16 mouse cellular contexts compared by ENCODE assay signal in the genomic region with DNA sequence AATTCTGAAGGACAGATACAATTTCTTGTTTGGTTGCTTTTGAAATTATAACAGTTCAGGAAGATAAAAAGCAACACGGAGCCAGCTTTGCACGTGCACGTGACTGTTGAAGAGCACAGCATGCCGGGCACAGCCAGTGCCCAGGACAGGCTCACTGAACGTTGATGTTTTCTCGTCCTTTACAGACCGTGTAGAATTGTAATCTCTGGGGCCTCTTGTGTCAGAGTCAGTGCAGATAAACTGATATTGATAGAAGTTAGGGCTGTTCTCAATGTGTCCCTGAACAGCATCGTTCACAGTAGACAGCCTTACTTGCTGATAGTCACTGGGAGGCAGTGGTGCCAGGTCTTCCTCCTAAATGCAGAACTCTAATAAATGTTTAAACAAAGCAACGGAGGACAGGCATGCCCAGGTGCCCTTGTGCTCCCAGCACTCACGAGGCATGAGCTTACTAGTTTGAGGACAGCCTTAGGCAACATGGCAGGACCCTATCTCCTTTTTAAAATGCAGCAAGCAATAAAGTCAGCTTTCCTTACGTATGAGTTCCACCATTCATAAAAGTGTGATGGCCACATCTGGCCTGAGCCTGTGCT.
DNase-seq lines count a peak whose midpoint lies in the region; ATAC-seq lines count a peak whose summit lies in the region.
"Had no signal": no experiment of that assay in that cellular context is flagged by ENCODE, and none has a peak within 500 bp of the region (broad histone marks: within the 10 kb centered on the region; RNA-seq: fewer than 3 reads in every experiment).

No protein-coding gene starts in this region.

- H3K4me1 ChIP-seq in forebrain, embryonic 14.5 days (ENCODE audit: control insufficient read depth, insufficient read depth, low read length): peaks cover 11% of the 10 kb centered on the region
- peaks cover 48% of the 10 kb centered on the region for H3K4me1 ChIP-seq in forebrain, embryonic 10.5 days
- H3K4me1 ChIP-seq in embryonic facial prominence, embryonic 10.5 days: peaks cover 61% of the 10 kb centered on the region
- peaks cover 8% of the 10 kb centered on the region for H3K4me1 ChIP-seq in intestine, embryonic 16.5 days (ENCODE audit: control insufficient read depth, insufficient read depth, low read length)
- H3K4me1 ChIP-seq in midbrain, embryonic 13.5 days (replicated peaks): peaks cover 60% of the 10 kb centered on the region

- no peak for DNase-seq in forebrain, embryonic 14.5 days (ENCODE audit: low spot score)
- no peak for DNase-seq in forebrain, embryonic 10.5 days (ENCODE audit: extremely low spot score, low spot score)
- DNase-seq in embryonic facial prominence, embryonic 10.5 days (ENCODE audit: low spot score): no peak
- DNase-seq in thymus, postnatal 10 days (ENCODE audit: low spot score in 2 of 2): no peak
- DNase-seq in spleen, postnatal 10 days (ENCODE audit: low spot score in 2 of 2): no peak
- DNase-seq in ovary, postnatal 36 days (ENCODE audit: low spot score): no peak
- DNase-seq: lung, postnatal 14 days; right cerebral cortex, adult 18-20 months; thymus, postnatal 36 days had no signal

- H3K4me3 ChIP-seq in forebrain, embryonic 14.5 days (ENCODE audit: low read depth, low read length): no peak overlapping the region
- no peak overlapping the region for H3K4me3 ChIP-seq in forebrain, embryonic 10.5 days
- H3K4me3 ChIP-seq in embryonic facial prominence, embryonic 10.5 days: no peak overlapping the region
- H3K4me3 ChIP-seq in intestine, embryonic 16.5 days (ENCODE audit: low read length): no peak overlapping the region
- no peak overlapping the region for H3K4me3 ChIP-seq in midbrain, embryonic 13.5 days (replicated peaks)
- H3K4me3 ChIP-seq: embryonic facial prominence, embryonic 12.5 days; left cerebral cortex, adult 2 months; myocyte had no signal

- H3K4me2 ChIP-seq in forebrain, embryonic 14.5 days (ENCODE audit: low read length): no peak overlapping the region
- no peak overlapping the region for H3K4me2 ChIP-seq in intestine, embryonic 16.5 days (ENCODE audit: low read depth, low read length)
- no peak overlapping the region; the same call in 1 of the 2 replicates for H3K4me2 ChIP-seq in midbrain, embryonic 13.5 days (replicated peaks)
- H3K4me2 ChIP-seq: embryonic facial prominence, embryonic 12.5 days; heart, embryonic 11.5 days; liver, embryonic 11.5 days had no signal

- no peaks in the 10 kb centered on the region for H3K9me3 ChIP-seq in forebrain, embryonic 14.5 days (replicated peaks; ENCODE audit: control insufficient read depth, low read length)
- H3K9me3 ChIP-seq in forebrain, embryonic 10.5 days: peaks cover 6% of the 10 kb centered on the region; the same call in 1 of the 2 replicates
- H3K9me3 ChIP-seq in embryonic facial prominence, embryonic 10.5 days: no peaks in the 10 kb centered on the region
- H3K9me3 ChIP-seq in intestine, embryonic 16.5 days (ENCODE audit: control insufficient read depth, low read length): no peaks in the 10 kb centered on the region
- 0 out of 2 replicates have a peak, but pooled peaks cover 4% of the 10 kb centered on the region for H3K9me3 ChIP-seq in midbrain, embryonic 13.5 days
- H3K9me3 ChIP-seq: embryonic facial prominence, embryonic 12.5 days had no signal

- H3K36me3 ChIP-seq in forebrain, embryonic 14.5 days (ENCODE audit: control insufficient read depth, insufficient read depth, low read length): no peaks in the 10 kb centered on the region
- H3K36me3 ChIP-seq in forebrain, embryonic 10.5 days (replicated peaks): no peaks in the 10 kb centered on the region
- H3K36me3 ChIP-seq in embryonic facial prominence, embryonic 10.5 days (replicated peaks): peaks cover 5% of the 10 kb centered on the region; the same call in 1 of the 2 replicates
- no peaks in the 10 kb centered on the region for H3K36me3 ChIP-seq in intestine, embryonic 16.5 days (ENCODE audit: control insufficient read depth, insufficient read depth, low read length)
- no peaks in the 10 kb centered on the region for H3K36me3 ChIP-seq in midbrain, embryonic 13.5 days
- H3K36me3 ChIP-seq: embryonic facial prominence, embryonic 12.5 days had no signal

- ATAC-seq in forebrain, embryonic 14.5 days: no peak
- ATAC-seq in intestine, embryonic 16.5 days: peak; percentile 26
- 0 out of 2 replicates have a peak, but pooled peaks have one; percentile 35 for ATAC-seq in midbrain, embryonic 13.5 days

- H3K9ac ChIP-seq in forebrain, embryonic 14.5 days (ENCODE audit: low read length): no peak overlapping the region
- H3K9ac ChIP-seq in intestine, embryonic 16.5 days (ENCODE audit: low read depth, low read length): no peak overlapping the region
- H3K9ac ChIP-seq in midbrain, embryonic 13.5 days (replicated peaks): no peak overlapping the region
- H3K9ac ChIP-seq: embryonic facial prominence, embryonic 12.5 days had no signal

- H3K27me3 ChIP-seq in forebrain, embryonic 14.5 days (replicated peaks; ENCODE audit: control insufficient read depth, insufficient read depth, low read length): no peaks in the 10 kb centered on the region
- no peaks in the 10 kb centered on the region for H3K27me3 ChIP-seq in forebrain, embryonic 10.5 days (ENCODE audit: poor library complexity, severe bottlenecking)
- H3K27me3 ChIP-seq in embryonic facial prominence, embryonic 10.5 days (replicated peaks; ENCODE audit: low read depth, poor library complexity, severe bottlenecking): no peaks in the 10 kb centered on the region
- no peaks in the 10 kb centered on the region for H3K27me3 ChIP-seq in intestine, embryonic 16.5 days (replicated peaks; ENCODE audit: control insufficient read depth, insufficient read depth, low read length)
- no peaks in the 10 kb centered on the region for H3K27me3 ChIP-seq in midbrain, embryonic 13.5 days
- H3K27me3 ChIP-seq: embryonic facial prominence, embryonic 12.5 days had no signal

- peak overlapping the region; percentile 22; the same call in 1 of the 2 replicates for H3K27ac ChIP-seq in forebrain, embryonic 14.5 days (ENCODE audit: low read depth, low read length)
- no peak overlapping the region for H3K27ac ChIP-seq in forebrain, embryonic 10.5 days
- peak overlapping the region; percentile 65 for H3K27ac ChIP-seq in embryonic facial prominence, embryonic 10.5 days (replicated peaks)
- H3K27ac ChIP-seq in intestine, embryonic 16.5 days (ENCODE audit: low read length): peak overlapping the region; percentile 66
- peak overlapping the region; percentile 51 for H3K27ac ChIP-seq in midbrain, embryonic 13.5 days
- H3K27ac ChIP-seq: embryonic facial prominence, embryonic 12.5 days; left cerebral cortex, adult 2 months had no signal

- 82% methylated on average over 11 of the region's 11 CpGs for WGBS in forebrain, embryonic 14.5 days
- 86% methylated on average over 11 of the region's 11 CpGs for WGBS in forebrain, embryonic 10.5 days
- WGBS in embryonic facial prominence, embryonic 10.5 days: 70% methylated on average over 11 of the region's 11 CpGs
- 50% methylated on average over 11 of the region's 11 CpGs for WGBS in intestine, embryonic 16.5 days
- 49% methylated on average over 11 of the region's 11 CpGs for WGBS in midbrain, embryonic 13.5 days
